Mouse (Mus musculus) ovary, postnatal 10 days (tissue): ENCODE data around the gene Pbp2.

Source experiments
- DNase-seq: peaks from one replicate; pipeline ENCODE4 v3.0.0; 2022; ENCODE audit warnings: low spot score

Pbp2 gene

DNA sequence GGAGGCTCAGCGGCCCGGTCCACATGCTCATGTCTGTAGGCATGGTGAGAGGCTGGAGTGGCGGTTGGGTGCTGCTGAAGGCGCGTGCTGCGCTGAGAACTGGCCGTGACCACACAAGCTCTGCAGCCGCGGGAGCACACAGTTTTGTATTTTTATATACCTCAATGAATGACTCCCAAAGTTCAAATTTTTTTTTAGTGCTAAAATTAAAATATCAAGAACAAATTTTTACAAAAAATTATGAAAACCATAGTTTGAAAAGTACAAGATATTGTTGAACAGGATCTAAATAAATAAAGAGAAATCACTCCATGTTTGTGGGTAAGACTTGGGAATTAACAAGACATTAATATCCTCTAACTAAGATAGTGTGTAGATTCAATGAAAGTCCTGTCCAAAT is at the start of gene Pbp2:
Pbp2 (minus strand) TSS at position 101 of the 400 bp plus-strand sequence.
- DNase-seq, result no peak

GRCm38 (mm10) chr6:135354953-135355352 is 44.7 kb upstream of the Pbp2 start:
- no peak for DNase-seq

- DNase-seq, result no peak
These were observed 42.3 kb upstream of the Pbp2 start for GRCm38 (mm10) chr6:135352537-135352936.

DNA sequence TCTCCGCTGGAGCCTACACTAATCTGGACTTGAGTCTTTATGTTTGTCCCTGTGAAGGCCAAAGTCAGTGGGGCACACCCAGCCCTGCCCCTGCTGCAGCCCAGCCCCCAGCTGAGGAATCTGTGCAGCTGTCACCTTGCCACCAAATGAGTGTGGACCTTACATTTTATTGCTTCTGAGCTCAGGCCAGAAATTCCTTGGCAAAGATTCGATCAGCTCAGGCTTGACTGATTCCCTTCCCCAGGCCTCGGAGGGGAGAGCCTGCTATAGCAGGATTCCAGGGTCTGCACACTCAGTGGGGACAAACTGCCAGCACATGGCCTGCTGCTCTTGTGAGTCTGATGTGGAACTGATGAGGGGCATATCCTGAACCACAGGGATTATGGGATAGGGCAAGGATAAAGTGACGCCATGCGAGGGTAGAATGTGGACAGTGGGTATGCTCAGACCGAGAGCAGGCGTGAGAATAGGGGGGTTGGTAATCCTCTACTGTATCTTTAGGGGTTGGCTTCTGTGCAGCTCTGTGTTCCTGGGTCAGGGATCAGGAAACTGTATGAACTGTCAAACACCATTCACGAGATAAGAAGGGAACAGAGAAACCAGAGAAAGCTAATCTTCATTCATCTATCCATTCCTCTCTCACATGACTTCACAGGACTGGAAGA is 41.6 kb upstream of the Pbp2 start:
- no peak for DNase-seq

DNA sequence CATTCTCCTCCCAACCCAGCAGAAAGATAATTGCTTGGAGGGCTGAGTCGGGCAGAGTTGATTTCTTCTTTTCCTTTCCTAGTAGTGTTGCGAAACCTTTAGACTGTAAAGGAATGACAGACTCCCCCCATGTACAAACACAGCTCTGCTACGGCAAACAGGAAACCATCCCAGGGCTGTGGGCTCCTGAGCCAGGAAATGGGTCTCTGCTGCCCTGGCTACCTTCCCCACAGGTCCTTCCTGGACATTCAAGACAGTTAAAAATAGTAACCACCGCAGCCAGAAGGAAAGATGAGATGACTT is 30.8 kb upstream of the Pbp2 start:
- DNase-seq, result no peak

DNA sequence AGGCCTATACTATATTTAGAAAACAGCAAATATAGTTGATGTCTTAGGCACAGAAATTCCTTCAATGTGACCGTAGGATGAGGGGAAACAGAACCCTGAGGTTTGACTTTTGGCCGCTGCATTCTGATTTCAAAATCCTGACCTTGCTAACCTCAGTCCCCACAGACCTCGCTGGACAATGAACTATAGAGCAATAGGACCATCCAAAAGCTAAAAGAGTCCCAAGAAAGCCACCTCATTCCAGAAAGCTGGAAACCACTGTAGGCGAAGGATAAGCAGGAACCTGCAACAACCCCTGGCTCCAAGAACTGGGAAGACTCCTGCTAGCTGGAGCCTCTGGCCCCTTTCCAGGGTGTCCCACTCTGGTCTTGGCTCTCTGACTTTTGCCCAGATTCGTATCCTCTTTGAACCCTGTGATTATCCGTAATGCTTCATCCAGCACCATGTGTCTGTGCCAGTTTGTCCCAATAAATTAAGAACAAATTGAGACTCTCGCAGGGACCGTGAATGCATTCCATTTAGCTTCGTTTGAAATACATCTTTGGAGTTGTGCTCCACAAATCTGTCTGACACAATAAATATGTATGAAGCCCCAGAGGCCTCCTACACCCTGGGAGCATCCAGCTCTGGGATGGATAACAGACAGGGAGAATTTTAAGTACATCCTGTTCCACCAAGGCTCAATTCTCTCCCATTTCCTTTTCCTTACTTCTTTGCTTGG is 30.3 kb upstream of the Pbp2 start:
- DNase-seq, result no peak

- no peak for DNase-seq
These were observed 26.2 kb upstream of the Pbp2 start for GRCm38 (mm10) chr6:135336376-135336775.

GRCm38 (mm10) chr6:135333994-135334651 is 23.9 kb upstream of the Pbp2 start:
- no peak for DNase-seq

DNA sequence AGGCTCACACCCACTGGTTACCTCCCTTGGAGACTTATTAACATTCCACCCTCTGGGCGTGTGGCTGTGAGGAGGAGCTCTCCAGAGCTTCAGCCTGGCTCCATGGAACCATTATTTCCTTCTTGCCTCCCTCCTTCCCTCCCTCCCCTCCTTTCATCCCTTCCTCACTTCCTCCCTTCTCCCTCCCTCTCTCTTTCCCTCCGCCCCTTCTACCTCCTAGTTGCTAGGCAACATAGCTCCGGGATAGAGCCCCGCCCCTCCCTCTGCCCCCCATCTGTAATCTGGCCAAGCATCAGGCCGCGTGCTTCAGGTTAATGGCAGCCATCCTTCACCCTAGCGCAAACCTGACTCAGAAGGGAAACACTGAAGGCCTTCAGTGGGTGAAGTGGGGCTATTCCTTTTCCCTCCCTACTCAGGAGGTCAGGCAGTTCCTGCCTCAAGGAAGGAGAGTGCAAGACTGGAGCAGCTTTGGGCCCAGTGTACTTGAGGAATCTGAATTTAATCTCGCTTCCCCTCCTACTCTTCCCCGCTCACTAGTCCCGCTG is 22.6 kb upstream of the Pbp2 start:
- DNase-seq, result no peak

GRCm38 (mm10) chr6:135331916-135332315 is 21.7 kb upstream of the Pbp2 start:
- DNase-seq, result no peak

DNA sequence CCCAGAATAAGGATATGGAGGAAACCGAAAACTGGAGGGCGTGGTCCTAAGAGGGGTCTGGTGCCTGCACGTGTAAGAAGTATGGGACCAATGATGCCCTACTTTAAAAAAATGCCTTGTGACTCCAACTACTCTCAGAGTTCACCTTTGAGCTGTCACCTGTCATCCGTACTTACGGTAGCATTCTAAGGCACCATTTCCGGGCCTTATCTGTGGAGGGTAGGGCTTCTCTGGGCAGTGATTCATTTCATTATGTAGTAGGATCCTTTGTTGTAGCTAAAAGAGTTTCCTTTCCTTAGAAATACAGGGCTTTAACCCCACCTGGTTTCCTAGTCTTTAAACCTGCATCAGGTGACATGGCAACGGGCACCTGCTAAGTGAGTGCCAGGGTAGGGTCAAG is 16.6 kb upstream of the Pbp2 start:
- no peak for DNase-seq

DNA sequence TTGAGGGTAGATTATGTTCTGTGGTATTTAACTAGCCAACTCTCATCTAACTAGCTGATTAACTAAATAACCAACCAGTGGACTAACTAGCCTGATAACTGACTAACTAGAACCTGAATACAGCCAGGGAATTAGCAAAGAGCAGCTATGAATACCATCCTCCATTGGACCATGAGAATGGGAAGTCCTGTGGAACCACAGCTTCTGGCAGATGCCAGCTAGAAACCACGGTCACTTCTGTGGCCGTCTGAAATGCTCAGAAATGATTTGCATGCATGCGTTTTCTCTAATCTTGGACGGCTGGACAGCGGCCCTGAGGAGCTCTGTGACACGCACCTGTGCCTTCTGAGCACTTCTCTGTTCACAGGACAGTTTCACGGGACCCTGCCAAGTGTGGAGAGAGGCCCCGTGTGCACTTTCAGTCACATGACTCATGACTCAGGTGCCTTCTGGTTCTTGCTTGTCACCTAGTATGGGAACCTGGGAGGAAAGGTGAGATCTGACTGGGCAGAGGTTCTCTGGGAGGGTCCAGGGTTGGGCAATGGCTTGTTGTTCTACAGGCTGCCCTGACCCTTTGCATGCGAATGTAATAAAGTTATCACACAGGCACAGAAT is 14.6 kb upstream of the Pbp2 start:
- DNase-seq, result no peak

- DNase-seq, result no peak
These were observed 13.9 kb upstream of the Pbp2 start for GRCm38 (mm10) chr6:135324111-135324510.

GRCm38 (mm10) chr6:135323311-135323982 is 13.2 kb upstream of the Pbp2 start:
- no peak for DNase-seq

- DNase-seq, result no peak
These were observed 12.5 kb upstream of the Pbp2 start for GRCm38 (mm10) chr6:135322749-135323148.

DNA sequence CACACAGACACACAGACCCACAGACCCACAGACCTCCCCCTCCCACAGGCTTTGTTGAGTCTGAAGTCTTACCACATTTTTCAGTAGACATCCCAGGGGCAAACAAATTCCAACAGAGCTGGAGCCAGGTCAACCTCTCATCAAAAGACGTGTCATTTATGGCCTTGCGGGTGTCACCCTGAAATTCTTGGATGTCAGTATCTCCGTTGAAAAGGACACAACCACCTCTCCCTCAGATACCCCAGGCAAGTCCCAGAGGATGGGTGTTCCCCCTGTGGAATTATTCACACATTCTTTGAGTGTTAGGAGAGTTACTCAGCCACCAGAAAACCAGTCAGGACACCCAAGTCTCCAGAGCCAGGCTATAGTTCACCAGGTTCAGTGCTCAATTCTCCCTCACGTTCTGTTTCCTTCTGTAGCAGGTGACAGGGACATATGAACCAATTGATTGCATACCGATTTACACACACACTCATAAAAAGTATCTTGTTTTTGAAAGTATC is 9.3 kb upstream of the Pbp2 start:
- no peak for DNase-seq

DNA sequence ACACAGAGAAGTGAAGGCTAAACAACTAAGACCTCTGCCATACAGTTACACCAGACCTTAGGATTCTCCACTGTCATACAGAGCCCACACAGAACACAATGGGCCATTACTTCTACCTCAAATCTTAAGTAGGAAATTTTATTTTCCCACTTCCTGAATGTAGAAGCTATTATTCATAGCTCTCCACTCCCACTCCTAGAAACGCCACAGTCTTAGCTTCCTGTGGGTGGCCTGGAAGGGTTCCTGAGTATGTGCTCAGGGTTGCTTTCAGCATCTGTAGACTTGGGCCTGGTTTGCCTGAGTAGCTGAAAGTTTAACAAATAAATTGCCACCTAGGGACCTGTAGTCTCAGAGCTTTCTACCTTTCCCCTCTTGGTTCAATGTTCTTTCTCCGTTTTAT is 5.9 kb upstream of the Pbp2 start:
- DNase-seq, result no peak

DNA sequence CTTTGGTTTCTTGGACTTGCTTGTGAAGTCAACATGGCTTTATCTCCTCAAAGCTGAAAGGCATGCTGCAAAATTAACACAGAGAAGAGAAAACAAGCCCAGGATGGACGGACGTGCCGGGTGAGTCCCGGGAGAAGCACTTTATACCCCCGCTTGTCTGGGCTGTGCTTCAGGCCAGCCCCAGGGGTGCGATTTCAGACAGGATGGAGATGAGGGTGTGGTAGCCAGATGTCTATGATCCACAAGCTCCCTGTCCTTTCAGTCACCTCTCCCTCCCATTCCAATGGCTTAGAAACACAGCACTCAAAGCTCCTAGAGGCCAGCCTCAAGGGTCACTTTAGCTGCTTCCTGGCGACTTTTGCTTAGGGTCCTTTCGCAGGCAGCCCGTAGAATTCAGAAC is 3.8 kb upstream of the Pbp2 start:
- no peak for DNase-seq

GRCm38 (mm10) chr6:135312038-135312437 is 1.8 kb upstream of the Pbp2 start:
- DNase-seq, result no peak

DNA sequence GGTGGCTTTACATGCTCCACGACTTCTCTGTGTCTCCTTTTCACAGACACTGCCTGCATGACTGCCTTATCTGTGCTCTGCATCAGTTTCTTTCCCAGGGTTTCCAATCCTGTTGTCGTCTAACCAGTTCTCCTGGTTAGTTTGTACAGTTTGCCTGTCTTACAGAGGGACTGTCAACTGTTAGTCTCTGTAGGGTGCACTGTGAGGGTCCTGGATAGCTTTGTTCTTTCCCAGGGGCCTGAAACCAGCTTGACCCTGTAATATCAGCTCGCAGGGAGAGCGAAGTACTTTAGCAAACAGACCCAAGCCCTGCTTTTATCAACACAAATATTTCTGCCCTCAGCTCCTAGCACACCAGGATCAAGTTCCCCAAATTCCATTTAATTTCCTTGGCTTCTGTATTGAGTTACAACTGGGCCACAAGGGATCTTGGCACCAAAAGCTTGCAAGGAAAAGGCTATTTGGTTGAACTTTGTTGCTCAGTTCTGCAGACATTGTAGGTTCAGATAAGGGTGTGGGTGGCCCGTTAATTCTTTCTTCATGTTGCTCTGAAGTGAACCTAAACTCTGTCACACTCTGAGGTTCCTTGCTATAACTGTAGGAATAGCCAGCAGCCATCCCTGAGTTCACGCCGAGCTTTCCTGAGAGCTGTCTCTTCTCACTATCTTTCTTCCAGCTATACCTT is 5.5 kb downstream of the Pbp2 start:
- DNase-seq, result no peak

- no peak for DNase-seq
These were observed 7.6 kb downstream of the Pbp2 start for GRCm38 (mm10) chr6:135302421-135303125.
